Mouse (Mus musculus): ENCODE data around the gene Plaa.
"Not testable (repeated sequence)": the region's sequence is repeated elsewhere in the genome, so short reads cannot be mapped to it uniquely, and the experiment has no call there.

The Plaa gene

GRCm38 (mm10) chr4:94603031-94603629 lies at the start of gene Plaa:
Plaa (minus strand) TSS chr4:94603244.
- peak; percentile 90 for DNase-seq (ENCODE audit: low spot score)

GRCm38 (mm10) chr4:94650426-94651175 lies 47.6 kb upstream of the Plaa start:
- DNase-seq (ENCODE audit: low spot score), result not testable (repeated sequence)

GRCm38 (mm10) chr4:94649920-94650319 lies 46.9 kb upstream of the Plaa start, which contains the start of gene Lrrc19:
Lrrc19 (minus strand) TSS chr4:94650144.
- DNase-seq (ENCODE audit: low spot score), result no peak

GRCm38 (mm10) chr4:94643141-94643540 lies 40.1 kb upstream of the Plaa start:
- no peak for DNase-seq (ENCODE audit: low spot score)

GRCm38 (mm10) chr4:94620077-94620476 lies 17.0 kb upstream of the Plaa start:
- DNase-seq (ENCODE audit: low spot score), result no peak

GRCm38 (mm10) chr4:94614627-94615006 lies 11.6 kb upstream of the Plaa start:
- DNase-seq (ENCODE audit: low spot score), result no peak

- peak; percentile 89 for DNase-seq (ENCODE audit: low spot score)
These were observed 11.1 kb upstream of the Plaa start, which contains the start of gene Ift74 for GRCm38 (mm10) chr4:94613972-94614626. Ift74 (plus strand) TSS chr4:94614491.

GRCm38 (mm10) chr4:94610339-94610738 lies 7.3 kb upstream of the Plaa start:
- no peak for DNase-seq (ENCODE audit: low spot score)

- no peak for DNase-seq (ENCODE audit: low spot score)
These were observed 2.5 kb upstream of the Plaa start for GRCm38 (mm10) chr4:94605591-94605990.

- no peak for DNase-seq (ENCODE audit: low spot score)
These were observed 1.5 kb upstream of the Plaa start for GRCm38 (mm10) chr4:94604452-94605019.

GRCm38 (mm10) chr4:94602496-94603030 lies 481 bp downstream of the Plaa start:
- no peak for DNase-seq (ENCODE audit: low spot score)

GRCm38 (mm10) chr4:94601395-94601794 lies 1.6 kb downstream of the Plaa start:
- DNase-seq (ENCODE audit: low spot score), result no peak

- DNase-seq (ENCODE audit: low spot score), result no peak
These were observed 10.3 kb downstream of the Plaa start for GRCm38 (mm10) chr4:94592709-94593108.

- DNase-seq (ENCODE audit: low spot score), result no peak
These were observed 11.2 kb downstream of the Plaa start for GRCm38 (mm10) chr4:94591765-94592381.

GRCm38 (mm10) chr4:94572677-94573076 lies 30.4 kb downstream of the Plaa start:
- DNase-seq (ENCODE audit: low spot score), result no peak

- no peak for DNase-seq (ENCODE audit: low spot score)
These were observed 38.7 kb downstream of the Plaa start for GRCm38 (mm10) chr4:94564297-94564696.

GRCm38 (mm10) chr4:94561954-94562648 lies 40.9 kb downstream of the Plaa start:
- no peak for DNase-seq (ENCODE audit: low spot score)

- no peak for DNase-seq (ENCODE audit: low spot score)
These were observed 42.7 kb downstream of the Plaa start for GRCm38 (mm10) chr4:94560316-94560715.

- DNase-seq (ENCODE audit: low spot score), result no peak
These were observed 43.8 kb downstream of the Plaa start for GRCm38 (mm10) chr4:94559266-94559665.

- DNase-seq (ENCODE audit: low spot score), result no peak
These were observed 45.9 kb downstream of the Plaa start for GRCm38 (mm10) chr4:94557145-94557544.

All from ovary, postnatal 36 days (tissue).